Mouse (Mus musculus): ENCODE measurements around the gene Hecw2.
A peak's percentile ranks its signal among the peaks of the same experiment; 100 is the strongest.

Gene Hecw2

DNA sequence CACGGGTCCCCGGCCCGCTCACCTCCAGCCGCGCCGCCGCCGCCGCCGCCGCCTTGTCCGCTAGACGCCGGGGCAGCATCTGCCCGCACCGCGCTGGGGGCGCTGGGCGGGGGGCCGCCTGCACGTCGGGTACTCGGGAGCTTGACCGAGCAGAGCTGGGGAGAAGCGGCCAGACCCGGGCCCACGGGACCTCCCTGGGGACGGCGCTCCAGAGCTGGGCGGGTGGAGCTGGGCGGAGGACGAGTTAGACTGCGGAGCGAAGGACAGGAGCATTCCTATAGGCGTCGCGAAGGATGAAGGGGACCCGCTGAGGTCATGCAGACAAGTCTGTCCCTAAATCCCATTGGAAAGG lies at the start of gene Hecw2:
TSS of gene Hecw2 (minus strand) at position 215 of the 352 bp plus-strand sequence.
- peak; percentile 51 for DNase-seq

DNA sequence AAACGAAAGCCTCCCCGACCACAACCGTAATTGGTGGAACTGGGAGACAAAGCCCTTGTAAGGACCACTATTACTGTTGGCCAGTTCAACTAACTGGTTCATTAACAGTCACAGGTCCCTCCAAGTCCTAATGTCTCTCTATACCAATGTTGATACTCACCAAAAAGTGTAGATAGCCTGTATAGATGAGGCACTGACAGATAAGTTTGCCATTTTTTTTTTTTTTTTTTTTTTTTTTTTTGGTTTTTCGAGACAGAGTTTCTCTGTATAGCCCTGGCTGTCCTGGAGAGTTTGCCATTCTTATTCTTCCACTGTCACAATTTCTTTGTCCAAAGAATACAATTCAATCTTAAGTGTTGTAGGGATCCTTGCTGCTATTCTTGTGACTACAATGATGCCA lies 47.8 kb upstream of the Hecw2 start:
- no peak for DNase-seq

DNA sequence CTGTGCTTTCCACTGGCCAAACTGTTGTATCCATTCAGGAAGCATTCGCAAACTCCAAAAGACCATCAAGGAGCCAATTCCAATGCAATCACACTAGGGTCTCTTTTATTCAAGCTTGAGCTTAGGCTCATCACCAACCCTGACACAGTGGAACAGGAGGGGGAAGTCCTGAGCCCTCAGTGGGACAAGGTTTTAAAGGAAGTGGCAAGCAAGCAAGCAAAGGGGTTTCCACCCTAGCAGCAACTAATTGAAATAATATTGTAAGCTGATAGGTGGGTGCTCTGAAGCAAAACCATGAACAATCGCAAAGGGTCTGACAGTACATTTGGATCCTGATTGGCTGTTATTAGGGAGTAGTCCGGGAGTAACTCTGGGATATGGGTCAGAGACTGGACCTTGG lies 25.3 kb upstream of the Hecw2 start:
- no peak for DNase-seq

GRCm38 (mm10) chr1:54194183-54194953 lies 600 bp downstream of the Hecw2 start:
- peak; percentile 53 for DNase-seq

DNA sequence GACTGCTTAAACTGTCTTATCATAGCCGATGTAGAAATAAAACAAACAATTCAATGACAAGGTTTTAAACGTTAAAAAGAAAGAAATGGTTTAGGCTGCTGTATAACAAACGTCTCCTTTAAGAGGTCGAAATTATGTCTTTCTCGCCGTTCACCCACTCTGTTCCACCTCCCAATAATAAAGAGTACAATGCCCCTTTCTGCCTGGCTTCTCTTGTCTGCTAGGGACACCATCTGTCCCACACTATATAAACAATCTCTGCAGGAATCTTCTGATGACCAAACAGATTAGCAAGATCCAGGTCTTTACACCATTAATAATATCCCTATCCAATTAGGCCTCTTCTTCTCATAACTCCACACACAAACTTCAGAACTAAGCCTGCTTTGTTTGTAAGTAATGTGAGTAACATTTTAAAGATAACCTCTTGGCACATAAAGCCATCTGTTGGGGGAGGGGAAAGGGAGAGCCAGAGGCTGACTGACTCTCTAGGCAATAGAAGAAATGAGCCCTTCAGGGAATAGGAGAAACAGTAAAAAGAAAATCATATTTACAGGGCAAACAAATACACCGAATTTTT lies 1.7 kb downstream of the Hecw2 start:
- no peak for DNase-seq

DNA sequence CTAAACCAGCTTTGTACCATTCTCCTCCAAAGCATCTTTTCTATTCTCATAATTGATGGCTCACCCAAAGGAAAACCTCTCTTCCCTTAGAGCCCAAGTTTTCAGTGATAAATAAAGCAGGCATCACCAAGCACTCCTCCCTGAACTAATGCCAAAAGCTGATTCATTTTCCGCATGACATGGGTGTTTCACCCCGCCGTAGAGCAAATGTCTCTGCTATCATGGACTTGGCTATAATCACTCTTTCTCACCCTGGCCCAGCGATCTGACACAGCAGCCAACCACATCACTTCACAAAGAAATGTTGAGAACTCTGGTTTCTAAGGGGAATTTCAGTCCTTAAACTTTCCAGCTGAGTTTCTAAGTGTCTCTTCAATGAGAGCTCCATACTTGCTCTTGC lies 7.4 kb downstream of the Hecw2 start:
- no peak for DNase-seq

GRCm38 (mm10) chr1:54186347-54186746 lies 8.6 kb downstream of the Hecw2 start:
- no peak for DNase-seq

DNA sequence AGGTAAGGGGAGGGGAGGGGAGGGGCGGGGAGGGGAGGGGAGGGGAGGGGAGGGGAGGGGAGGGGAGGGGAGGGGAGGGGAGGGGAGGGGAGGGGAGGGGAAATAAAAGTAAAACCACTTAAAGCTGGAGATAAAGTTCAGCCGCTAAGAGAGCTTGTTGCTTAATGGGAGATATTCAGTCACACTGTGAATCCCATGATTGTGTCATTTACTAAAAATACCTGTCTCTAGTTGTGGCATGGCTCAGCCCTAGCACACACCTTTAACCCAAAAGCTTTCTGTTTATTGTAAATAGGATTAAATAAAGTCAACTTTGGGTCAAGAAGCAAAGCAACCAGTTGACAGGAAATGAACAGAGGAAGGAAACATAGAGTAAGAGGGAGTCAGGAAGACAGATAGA lies 14.3 kb downstream of the Hecw2 start:
- no peak for DNase-seq

DNA sequence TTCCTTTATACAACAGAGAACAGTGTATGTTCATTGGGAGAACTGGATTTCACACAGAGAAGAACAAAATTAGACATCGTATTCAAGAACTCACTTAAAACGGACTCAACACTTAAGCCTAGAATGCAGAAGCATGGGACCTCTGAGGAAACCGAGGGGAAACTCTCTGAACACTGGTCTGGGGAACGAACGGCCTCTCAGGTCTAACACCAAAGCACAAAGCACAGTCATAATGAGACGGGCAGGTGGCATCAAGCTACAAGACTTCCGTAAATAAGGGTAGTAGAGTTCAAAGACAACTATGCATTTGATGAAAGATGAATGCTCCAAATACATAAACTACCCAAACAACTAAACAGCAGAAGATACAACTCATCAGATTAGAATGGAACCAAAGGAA lies 15.8 kb downstream of the Hecw2 start:
- no peak for DNase-seq

DNA sequence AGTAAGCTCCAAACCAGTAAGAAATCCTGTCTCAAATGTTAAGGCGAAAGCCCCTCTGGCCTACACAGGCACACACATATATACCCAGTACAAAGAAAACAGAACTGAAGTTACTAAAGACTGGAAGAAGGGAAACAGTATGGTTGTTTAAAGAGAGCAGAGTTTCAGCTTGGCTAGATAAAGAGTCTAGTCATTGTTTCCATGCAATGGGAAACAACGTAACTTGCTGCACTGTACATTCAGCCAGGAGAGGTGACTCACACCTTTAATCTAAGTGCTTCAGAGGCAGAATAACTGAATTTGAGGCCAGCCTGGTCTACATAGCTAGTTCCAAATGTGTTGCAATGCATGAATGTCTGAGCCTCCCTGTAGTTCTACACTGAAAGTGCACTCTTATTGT lies 18.4 kb downstream of the Hecw2 start:
- no peak for DNase-seq

DNA sequence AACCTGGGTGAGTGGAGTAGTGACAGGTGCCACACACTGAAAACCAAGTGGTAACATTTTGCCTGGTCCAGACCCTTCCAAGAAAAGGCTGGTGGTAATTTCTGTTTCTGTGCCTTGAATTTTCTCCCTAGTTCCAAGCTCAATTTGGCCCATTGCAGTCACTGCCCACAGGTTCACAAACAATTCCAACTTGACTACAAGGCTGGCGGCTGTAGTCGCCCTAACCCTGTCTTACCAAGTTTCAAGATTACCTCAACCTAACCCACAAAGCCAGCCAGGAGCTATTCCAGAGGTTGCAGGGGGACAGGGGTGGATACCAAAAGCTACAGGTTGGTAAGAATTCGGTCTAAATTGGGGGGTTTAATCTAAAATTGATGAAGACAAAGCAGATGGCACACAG lies 27.0 kb downstream of the Hecw2 start:
- no peak for DNase-seq

- peak; percentile 28 for DNase-seq
Measured at GRCm38 (mm10) chr1:54159531-54159930, 35.4 kb downstream of the Hecw2 start.

DNA sequence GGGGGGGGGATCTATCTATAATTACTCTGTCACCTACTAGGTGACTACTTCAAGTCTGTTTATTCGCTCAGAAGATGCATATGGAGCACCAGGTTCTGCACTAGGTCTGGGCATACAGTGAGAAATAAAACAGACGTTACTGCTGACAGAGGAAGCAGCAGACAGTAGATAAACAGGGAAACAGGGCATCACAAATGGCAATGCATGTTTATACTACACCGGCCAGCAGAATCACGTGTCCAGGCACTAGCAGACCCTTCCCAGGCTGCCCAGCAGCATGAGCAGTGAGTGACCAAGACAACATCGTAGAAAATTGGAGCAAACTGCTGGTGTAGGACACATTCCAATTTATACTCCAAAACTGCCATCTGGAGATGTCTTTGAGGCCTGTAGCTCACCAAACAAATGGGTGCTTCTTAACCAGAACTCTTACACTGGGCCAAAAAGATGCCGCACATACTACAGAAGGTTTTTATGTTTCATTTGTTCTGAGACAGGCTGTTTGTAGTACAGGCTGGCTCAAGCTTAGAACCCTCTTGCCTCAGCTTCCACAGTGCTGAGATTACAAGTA lies 41.7 kb downstream of the Hecw2 start:
- no peak for DNase-seq

- no peak for DNase-seq
Measured at GRCm38 (mm10) chr1:54145106-54145505, 49.9 kb downstream of the Hecw2 start.

GRCm38 (mm10) chr1:54133802-54134436 lies 61.0 kb downstream of the Hecw2 start:
- no peak for DNase-seq

DNA sequence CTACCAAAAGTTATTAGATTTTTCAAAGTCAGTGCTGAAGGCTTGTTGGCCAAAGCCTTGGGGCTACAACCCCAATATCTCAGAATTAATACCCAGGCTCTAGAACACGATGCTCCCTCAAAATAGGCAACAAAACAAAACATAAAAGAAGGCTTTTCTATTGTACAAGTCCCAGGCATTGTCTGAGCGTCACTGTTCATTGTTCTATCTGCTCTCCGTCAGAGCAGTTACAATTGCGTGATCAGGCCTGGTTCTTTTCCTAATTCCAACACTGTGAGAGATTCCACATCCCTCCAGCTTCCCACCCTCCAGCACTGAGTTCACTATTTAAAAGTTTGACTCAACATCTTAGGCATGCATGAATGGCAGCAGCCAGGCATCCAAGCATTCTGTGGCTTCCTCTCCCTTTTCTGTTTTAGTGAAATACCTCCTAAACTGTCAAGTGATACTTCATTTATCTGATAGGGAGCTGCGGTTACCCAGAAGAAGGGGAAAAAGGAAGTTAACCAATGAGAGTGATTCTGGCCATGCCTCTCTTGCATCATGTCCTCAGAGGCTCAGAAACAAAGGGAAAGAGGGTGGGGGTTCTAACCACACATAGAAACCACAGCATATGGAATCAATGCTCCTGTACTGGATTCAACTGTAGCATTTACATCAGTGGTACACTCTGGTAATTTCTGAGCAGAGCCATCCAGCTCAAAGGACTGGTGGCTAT lies 66.1 kb downstream of the Hecw2 start:
- DNase-seq: no peak

DNA sequence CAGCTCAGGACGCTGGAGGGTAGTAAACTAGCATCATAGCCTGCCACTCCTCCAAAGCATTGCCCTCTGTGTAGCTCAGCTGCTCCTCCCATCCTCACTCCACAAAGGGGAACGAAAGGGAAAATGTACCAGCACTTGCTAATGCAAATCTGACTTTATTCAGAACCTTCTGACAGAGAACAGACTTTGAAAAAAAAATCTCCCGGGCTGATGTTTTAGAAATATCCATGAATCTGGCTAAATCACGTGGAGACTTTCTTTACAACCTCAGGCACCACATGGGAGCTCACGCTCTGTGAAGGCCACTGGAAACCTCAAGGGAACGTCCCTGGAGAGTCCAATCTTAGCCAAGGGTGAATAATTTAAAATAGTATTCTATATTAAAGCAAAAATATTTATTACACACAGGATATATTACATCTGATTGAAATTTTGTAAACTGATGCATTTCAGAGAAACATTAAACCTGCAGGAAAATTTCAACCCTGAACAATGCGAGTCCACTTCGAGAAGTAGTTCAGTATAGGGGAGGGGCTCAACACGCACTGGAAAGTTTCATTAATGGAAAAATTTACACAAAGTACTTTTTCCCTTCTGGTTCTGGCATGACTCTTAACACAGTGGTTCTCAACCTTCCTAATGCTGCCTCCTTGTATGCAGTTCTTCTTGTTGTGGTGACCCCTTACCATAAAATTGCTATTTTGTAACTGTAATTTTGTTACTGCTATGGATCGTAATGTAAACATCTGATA lies 67.8 kb downstream of the Hecw2 start:
- no peak for DNase-seq

- DNase-seq: no peak
Measured at GRCm38 (mm10) chr1:54122551-54122950, 72.4 kb downstream of the Hecw2 start.

- no peak for DNase-seq
Measured at GRCm38 (mm10) chr1:54121071-54121730, 73.8 kb downstream of the Hecw2 start.

- DNase-seq: no peak
Measured at GRCm38 (mm10) chr1:54119638-54120320, 75.2 kb downstream of the Hecw2 start.

DNA sequence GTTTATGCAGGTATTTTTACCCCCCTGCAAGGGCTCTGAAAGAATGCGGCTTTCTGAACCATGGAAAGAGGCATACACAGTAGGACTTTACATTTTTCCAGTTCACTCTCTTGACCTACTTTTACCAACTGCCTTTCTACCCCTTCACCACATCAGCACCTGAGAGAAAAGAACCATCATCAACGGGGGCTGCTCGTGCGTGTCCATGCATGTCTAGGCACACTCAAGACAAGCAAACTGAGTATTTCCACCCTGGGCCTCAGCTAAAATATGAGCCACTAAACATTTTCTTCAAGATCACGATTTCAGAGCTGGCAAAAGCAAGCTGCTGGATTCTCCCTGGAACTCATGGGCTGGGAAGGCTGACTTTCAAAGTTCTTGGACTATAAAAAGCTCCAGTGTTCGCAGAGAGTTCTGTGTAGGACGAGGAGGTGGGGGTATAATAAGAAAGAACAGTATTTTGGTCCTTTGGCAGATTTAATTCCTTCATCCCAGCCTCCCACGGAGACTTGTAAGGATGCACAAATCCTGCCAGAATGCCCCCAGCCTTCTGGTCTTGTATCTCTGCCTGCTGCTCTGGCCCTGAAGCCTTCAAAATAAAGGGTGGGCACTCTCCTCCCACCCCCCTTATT lies 76.5 kb downstream of the Hecw2 start:
- no peak for DNase-seq

Measured in kidney, postnatal 10 days (tissue).